Mouse (Mus musculus) c-Kit-negative CD71-positive TER-119-positive erythroid progenitor cells, embryonic 14.5 days (primary cell): Measurements from ENCODE around the gene 1110002E22Rik.

Source experiments
- DNase-seq: peaks from one replicate; pipeline ENCODE4 v3.0.0-alpha.2; 2013; ENCODE audit warnings: low read depth, low spot score

1110002E22Rik gene

GRCm38 (mm10) chr3:138106887-138107286, 42.0 kb downstream of the 1110002E22Rik start:
- no peak for DNase-seq

GRCm38 (mm10) chr3:138110910-138111782, 46.3 kb downstream of the 1110002E22Rik start:
- DNase-seq, result no peak

- no peak for DNase-seq
These were observed 49.3 kb downstream of the 1110002E22Rik start for GRCm38 (mm10) chr3:138114106-138114505.

- no peak for DNase-seq
These were observed 52.0 kb downstream of the 1110002E22Rik start for GRCm38 (mm10) chr3:138116871-138117270.

GRCm38 (mm10) chr3:138118392-138118791, 53.5 kb downstream of the 1110002E22Rik start:
- DNase-seq, result no peak

DNA sequence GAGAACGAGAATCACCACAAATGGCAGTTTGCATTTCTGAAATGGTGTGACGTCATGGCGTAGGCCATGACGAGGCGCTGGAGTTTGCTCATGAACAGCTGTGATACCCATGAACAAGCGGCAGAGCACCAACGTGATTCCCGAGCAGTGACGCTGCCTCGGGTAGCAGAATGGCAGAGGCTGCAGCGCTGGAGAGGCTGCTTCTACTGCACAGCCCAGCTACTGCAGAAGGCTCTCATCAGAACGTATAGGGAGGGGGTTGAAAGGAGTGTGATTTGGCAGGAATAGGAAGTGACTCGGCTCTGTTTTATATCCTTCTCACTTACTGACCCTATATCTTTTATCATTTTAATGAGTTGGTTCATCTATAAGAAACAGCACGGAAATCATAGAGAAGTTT, 54.0 kb downstream of the 1110002E22Rik start:
- no peak for DNase-seq

DNA sequence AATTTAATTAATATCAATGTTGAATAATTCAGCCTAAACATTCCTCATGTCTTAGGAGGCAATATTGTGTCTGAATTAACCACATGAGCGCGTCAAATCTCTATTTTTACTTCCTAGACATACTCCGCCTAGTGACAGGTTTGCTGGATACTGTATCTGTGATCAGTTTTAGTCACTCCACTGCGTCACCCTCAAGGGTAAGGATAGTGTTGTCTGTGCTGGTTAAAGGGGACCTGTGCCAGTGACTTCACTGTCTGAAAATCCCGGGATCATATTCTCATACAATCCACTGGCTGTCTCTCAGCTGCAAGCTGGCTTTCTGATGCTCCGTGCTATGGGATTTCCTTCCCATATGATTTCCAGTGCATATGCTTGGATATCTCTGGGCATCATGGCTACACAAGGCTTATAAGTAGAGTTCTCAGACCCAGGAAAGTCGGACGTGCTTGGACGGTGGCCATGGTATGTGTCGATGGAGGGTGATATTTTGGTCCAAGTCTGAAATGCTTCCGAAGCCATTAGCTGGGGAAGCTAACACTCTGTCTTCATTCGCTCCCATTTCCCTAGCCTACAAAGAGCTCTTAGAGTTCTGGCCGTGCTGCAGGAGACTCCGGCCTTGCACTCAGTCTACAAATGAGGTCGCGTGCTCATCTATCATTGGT, 54.7 kb downstream of the 1110002E22Rik start:
- DNase-seq, result no peak

DNA sequence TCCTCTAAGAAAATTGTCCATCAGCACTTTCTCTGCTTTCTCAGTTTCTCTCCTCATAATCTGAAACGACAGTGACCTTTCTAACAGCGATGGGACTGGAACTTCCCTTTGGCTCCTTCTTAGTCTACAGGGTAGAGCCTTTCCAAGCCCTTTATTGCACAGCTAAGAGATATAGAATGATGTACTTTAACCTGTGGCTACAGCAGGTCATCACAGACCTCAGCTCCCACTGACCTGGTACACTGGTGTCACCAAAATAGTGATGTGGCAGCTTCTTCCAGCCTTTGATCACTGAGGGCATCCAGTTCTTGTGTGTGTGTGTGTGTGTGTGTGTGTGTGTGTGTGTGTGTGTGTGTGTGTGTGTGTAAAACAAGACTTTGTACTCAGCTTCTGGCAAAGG, 56.6 kb downstream of the 1110002E22Rik start:
- no peak for DNase-seq

DNA sequence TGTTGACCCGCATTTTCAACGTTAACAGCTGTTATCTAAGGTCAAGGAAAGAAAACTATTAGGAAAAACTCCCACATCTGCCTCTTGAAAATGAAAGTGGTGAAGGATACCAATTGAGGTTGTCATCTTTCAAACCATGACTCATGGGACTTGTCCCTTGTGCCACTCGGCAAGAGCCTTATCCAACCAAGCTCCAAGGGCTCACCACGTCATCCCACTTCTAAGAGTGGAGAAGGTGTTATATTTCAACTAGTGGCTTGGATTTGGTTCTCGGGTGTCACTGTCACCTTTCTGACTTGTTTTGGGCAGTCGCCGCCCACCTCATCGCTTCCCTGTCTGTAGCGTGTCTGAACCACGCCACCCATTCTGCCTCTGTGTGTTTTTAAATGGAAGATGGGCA, 59.0 kb downstream of the 1110002E22Rik start:
- no peak for DNase-seq

- DNase-seq, result no peak
These were observed 64.3 kb downstream of the 1110002E22Rik start for GRCm38 (mm10) chr3:138129110-138129509.

DNA sequence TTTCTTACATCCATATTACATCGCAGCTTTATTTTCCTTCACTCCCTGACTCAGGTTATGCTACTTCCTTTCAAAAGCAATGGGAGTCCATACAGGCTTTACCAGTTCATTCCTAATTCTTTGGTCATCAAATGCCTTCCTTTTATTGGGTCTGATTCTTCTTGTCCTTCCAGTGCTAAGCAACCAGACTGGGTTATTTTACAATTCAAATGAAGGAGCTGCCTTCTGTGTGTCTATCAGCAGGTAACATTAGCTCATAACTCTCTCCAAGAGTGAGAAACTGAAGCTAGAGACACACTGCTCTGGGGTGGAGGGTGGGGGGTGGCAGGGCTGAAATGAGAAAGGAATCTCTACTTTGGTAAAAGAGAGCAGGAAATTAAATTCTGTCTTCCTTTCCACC, 65.8 kb downstream of the 1110002E22Rik start:
- DNase-seq, result no peak
